Mouse (Mus musculus) gastrocnemius, postnatal 36 days (tissue): ENCODE measurements around the gene P4hb. TPM values are rescaled to one million over a fixed set of nuclear protein-coding genes. Genes with fewer than 3 reads are reported as not detected.
A peak's percentile ranks its signal among the peaks of the same experiment; 100 is the strongest.
"Not testable (repeated sequence)": the region's sequence is repeated elsewhere in the genome, so short reads cannot be mapped to it uniquely, and the experiment has no call there.

Experiments
- DNase-seq, 2 experiments: peaks; one replicate each; pipeline ENCODE4 v3.0.0; 2022
- intact Hi-C: fragments of 180-260 bp; cut with DNase I; formaldehyde crosslinking; loops from one replicate; pipeline ENCODE4 v1.15.1; 2025
- total RNA-seq, 2 experiments: library from RNA; stranded (reverse); gene quantifications; 2 replicates each; pipeline ENCODE4 v1.2.3; 2021

The P4hb gene
- total RNA-seq, 2 experiments from 2014 or later, result 174 to 203 TPM

GRCm38 (mm10) chr11:120598990-120599549, 26.0 kb upstream of the P4hb start:
- intact Hi-C loops, result loop anchor here (2.0 kb wide), 1 partner anchor 18 kb away; the partner anchor contains the start of gene Arhgdia

DNA sequence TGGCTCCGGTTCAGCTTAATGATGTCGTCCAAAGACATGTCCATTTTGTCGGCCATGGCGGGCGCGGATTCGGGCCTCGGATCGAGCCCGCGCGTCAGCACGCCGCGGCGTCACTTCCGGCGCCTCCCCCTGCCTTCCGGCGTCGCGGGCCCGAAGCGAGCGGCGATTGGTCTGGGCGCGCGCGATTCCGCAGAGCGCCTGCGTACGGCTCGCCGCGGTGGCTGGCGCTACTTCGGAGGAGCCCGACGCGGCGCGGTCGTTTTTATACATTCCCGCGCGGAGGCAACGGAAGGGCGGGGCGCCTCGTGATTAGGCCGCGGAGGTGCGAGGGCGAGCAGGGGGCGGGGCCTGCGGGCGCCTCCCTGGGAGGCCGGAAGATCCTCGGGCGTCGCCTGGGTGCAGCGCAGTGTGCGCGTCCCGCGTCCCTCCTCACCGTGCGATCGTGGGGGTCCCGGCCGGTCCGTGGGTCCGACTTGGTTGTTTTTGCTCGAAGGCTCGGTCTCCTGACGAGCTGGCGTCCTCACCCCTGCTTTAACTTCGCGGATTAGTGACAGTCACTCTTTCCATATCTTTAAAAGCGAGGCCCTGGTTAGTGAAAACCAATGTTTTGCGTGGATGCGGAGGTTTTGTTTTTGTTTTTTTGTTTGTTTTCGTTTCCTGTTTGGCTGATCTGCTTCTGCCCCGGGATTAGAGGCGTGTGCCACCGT, 25.4 kb upstream of the P4hb start, which contains the start of the genes Alyref and Anapc11:
TSS of gene Alyref (minus strand) at position 83 of the 707 bp plus-strand sequence.
TSS of gene Anapc11 (plus strand) at position 139 of the 707 bp plus-strand sequence.
- intact Hi-C loops, result loop anchor here (2.0 kb wide), 1 partner anchor 18 kb away; the partner anchor contains the start of gene Arhgdia
- peak; percentile 87 to 90 for DNase-seq

More at GRCm38 (mm10) chr11:120598990-120599549, 26.0 kb upstream of the P4hb start:
- no peak for DNase-seq

- no peak for DNase-seq
- intact Hi-C loops, result loop anchor here (2.0 kb wide), 1 partner anchor 17 kb away; the partner anchor contains the start of gene Arhgdia
Measured at GRCm38 (mm10) chr11:120597240-120598235, 24.5 kb upstream of the P4hb start.

DNA sequence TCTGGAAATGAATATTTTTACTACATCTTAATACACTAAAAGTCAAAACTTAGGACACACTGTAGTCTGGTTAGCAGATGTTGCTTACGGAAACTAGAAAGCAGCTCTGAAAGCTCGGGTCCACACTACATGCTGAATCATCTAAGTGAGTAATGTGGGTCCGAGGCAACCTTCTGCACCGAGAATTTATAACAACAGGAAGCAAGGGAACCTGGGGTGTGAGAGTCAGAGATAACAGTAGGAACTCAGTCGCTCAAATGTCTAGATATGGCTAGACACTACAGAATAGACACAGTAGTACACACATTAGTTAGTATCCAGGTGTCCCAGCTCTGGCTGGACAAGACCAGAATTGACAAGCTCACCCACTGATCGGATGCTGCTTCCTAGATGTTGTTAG, 15.5 kb upstream of the P4hb start:
- intact Hi-C loops, result no loop called here
- DNase-seq, result no peak

GRCm38 (mm10) chr11:120583937-120584336, 10.9 kb upstream of the P4hb start:
- no peak for DNase-seq
- intact Hi-C loops, result no loop called here

- intact Hi-C loops, DNase-seq: not testable (repeated sequence)
Measured at GRCm38 (mm10) chr11:120582982-120583293, 9.9 kb upstream of the P4hb start.

GRCm38 (mm10) chr11:120582268-120582981, 9.4 kb upstream of the P4hb start:
- DNase-seq, result no peak

DNA sequence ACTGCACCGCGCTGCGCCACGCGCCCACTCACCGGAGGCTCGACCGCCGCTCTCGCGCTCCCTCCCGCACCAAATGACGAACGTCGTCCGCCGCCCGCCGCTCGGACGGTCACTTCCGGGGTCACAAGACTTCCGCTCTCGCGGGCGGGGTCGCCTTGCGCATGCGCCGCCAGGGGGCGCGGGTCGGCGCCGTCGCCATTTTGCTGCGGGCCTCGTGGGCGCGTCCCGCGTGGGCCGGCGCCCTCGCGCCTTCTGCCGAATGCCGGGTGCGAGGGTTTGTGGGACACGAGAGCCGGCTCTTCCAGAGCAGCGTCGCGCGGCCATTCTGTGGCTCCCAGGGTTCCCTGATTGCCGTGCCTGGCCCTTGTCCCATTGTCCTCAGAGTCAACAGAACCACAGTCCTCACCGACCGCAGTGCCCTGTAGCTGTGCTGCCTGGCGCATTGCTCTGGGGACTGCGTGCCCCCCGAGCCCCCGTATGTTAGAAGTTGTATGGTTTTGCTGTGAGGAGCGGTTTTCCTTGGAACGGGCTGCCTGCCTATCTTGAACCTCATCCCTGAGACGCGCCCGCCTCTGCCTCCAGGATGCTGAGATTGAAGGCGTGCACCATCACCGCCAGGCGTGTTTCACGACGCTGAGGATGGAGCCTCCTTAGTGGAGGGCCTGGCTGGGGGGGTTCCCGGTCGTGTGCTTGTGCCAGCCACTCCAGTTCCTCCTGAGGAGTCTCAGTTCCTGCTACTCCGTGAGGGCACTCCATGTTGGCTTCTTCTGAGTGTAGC, 8.6 kb upstream of the P4hb start, which contains the start of gene Arhgdia:
TSS of gene Arhgdia (minus strand) at position 135 of the 778 bp plus-strand sequence.
- intact Hi-C loops, result loop anchor here (2.0 kb wide), 1 partner anchor 17 kb away; the partner anchor contains the start of genes Alyref and Anapc11
- DNase-seq, result peak; percentile 85 to 87

More at GRCm38 (mm10) chr11:120582268-120582981, 9.4 kb upstream of the P4hb start:
- intact Hi-C loops, result no loop called here

DNA sequence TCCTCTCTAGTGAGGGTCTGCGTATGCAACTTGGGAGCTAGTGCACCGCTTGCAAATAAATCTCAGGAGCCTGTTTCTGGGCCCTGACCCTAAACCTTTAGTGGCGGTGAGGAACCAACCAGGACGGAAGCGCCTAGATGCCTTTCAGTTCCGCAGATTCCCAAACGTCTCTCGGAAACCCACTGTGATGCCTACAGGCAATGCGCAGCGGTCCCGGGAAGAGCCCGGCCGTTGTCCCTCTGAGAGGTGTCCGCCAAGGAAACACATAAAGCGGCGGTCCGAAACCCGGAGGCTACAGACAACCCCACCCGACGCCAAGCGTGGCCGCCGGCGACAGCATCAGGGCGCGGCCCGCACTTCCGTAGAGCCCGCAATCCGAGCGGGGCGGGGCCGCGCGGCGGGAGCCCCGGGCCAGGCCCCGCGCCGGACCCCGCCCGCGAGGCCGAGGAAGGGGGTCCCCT, 7.8 kb upstream of the P4hb start:
- DNase-seq, result no peak
- intact Hi-C loops, result loop anchor here (2.0 kb wide), 1 partner anchor 18 kb away; the partner anchor contains the start of genes Alyref and Anapc11

GRCm38 (mm10) chr11:120580190-120580589, 7.1 kb upstream of the P4hb start:
- no peak for DNase-seq
- intact Hi-C loops, result loop anchor here (2.0 kb wide), 1 partner anchor 19 kb away; the partner anchor contains the start of genes Alyref and Anapc11

- DNase-seq, result peak; percentile 60 to 63
- intact Hi-C loops, result loop anchor here (2.0 to 5.0 kb wide), 2 partner anchors 19 to 33 kb away; partner anchors contain the start of genes Alyref and Anapc11
Measured at GRCm38 (mm10) chr11:120579316-120580107, 6.5 kb upstream of the P4hb start.

GRCm38 (mm10) chr11:120578694-120579243, 5.7 kb upstream of the P4hb start:
- intact Hi-C loops, result loop anchor here (5.0 kb wide), 1 partner anchor 34 kb away; no protein-coding TSS in a partner anchor
- DNase-seq, result no peak

DNA sequence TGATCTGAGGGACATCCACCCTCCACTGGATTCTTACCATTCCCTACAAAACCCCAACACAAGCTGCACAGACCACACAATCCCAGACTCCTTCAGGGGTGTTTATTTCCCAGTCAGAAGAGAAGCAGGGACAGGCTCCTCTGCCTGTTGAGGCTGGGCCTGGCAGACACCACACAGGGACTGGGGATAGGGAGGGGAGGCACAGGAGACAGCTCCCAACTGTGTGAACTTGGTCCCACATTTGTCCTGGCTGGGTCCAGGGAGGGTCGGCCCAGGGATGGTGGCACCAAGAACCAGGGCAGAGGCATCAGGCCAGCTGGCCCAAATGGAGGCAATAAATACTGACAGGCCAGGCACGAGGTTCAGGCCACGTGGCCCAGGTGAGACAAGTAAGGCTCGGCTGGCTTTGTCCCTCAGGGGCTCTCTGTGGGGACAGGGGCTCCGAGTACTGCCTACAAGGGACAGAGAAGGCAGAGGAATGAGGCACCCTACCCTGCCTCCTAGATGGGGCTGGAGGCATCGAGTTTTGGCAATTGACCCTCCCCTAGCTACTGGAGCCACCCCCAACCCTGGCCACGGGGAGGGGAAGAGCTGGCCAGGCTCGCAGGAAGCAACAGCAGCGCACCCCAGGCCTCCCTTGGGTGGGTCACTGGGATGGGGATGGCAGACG, 5.1 kb upstream of the P4hb start:
- intact Hi-C loops, result loop anchor here (5.0 kb wide), 1 partner anchor 34 kb away; no protein-coding TSS in a partner anchor
- DNase-seq, result no peak

GRCm38 (mm10) chr11:120577211-120578023, 4.4 kb upstream of the P4hb start:
- no peak for DNase-seq
- intact Hi-C loops, result loop anchor here (1.0 to 5.0 kb wide), 2 partner anchors 35 to 62 kb away; no protein-coding TSS in a partner anchor

GRCm38 (mm10) chr11:120576365-120576981, 3.4 kb upstream of the P4hb start:
- intact Hi-C loops, result loop anchor here (5.0 kb wide), 1 partner anchor 36 kb away; no protein-coding TSS in a partner anchor
- DNase-seq, result no peak
